Mouse (Mus musculus): ENCODE measurements at regions not wholly inside any gene's neighbourhood (a gene's known extent, or its start where the extent isn't known, plus 50 kb on each side); places are given as distances from the start of the nearest gene placed in this dataset.
A peak's percentile ranks its signal among the peaks of the same experiment; 100 is the strongest.

DNA sequence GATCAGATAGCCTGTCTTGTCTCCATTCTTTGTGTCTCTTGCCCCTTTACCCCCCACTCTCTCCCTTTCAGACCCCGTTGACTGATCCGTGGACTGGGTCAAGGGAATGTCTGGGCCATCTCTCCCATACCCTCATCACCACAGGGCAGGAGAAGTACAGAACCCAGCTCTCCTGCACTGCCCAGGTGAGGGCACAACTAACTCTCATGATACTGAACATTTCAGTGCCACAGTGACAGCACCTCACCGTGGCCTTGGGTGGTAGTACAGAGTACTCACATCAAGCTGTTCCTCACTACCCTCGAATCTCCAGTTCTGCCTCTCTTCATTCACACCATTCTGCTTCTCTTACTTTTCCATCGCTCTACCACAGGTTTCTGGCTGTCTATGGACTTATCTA lies 114.9 kb upstream of the Tdrd3 start:
- H3K4me1 ChIP-seq (replicated peaks; ENCODE audit: control insufficient read depth, insufficient read depth, low read length) = peaks cover 4% of the 10 kb centered on the region
- TF ChIP-seq POLR2A (IDR thresholded peaks at IDR 0.05; ENCODE audit: control insufficient read depth, extremely low read depth, insufficient read depth, low read length, poor library complexity) = no peak
- TF ChIP-seq CTCF (IDR thresholded peaks at IDR 0.05; ENCODE audit: borderline replicate concordance, control insufficient read depth, extremely low read depth, insufficient read depth, low read length, poor library complexity) = no peak
- H3K4me3 ChIP-seq (ENCODE audit: control insufficient read depth, insufficient read depth, low read length) = no peak overlapping the region
- no peaks in the 10 kb centered on the region for H3K27me3 ChIP-seq (ENCODE audit: control insufficient read depth, insufficient read depth, low read length)
- WGBS = 84% methylated on average over 5 of the region's 5 CpGs
- no peaks in the 10 kb centered on the region for H3K36me3 ChIP-seq (ENCODE audit: control insufficient read depth, insufficient read depth, low read length)
- no peak overlapping the region for H3K27ac ChIP-seq (ENCODE audit: control insufficient read depth, insufficient read depth, low read length)
- no peak for DNase-seq

DNA sequence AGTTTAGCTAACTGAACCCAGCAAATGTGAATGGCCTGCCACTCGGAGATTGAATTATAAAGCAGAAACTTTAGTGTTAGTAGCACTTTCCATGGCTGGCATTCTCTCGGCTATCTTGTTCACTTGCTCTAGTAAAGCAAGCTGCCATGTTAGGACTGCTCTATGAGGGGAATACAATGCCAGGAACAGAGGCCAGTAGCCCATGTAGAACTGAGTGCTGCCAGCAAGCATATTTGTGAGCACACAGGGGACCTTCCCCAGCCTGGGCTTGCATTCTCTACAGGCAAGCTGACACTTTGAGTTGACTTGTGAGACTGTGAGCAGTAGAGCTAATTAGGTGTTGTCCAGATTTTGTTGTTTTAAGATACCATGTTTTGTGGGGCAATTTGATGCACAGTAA lies 111.0 kb upstream of the Tdrd3 start:
- WGBS = 97% methylated on average over 2 of the region's 2 CpGs
- Histone ChIP-seq H3K4me3 (ENCODE audit: control insufficient read depth, insufficient read depth, low read length) (no peak overlapping the region), H3K36me3 (ENCODE audit: control insufficient read depth, insufficient read depth, low read length) (no peaks in the 10 kb centered on the region), H3K27ac (ENCODE audit: control insufficient read depth, insufficient read depth, low read length) (no peak overlapping the region), H3K27me3 (ENCODE audit: control insufficient read depth, insufficient read depth, low read length) (no peaks in the 10 kb centered on the region), H3K4me1 (replicated peaks; ENCODE audit: control insufficient read depth, insufficient read depth, low read length) (peaks cover 4% of the 10 kb centered on the region)
- TF ChIP-seq CTCF (IDR thresholded peaks at IDR 0.05; ENCODE audit: borderline replicate concordance, control insufficient read depth, extremely low read depth, insufficient read depth, low read length, poor library complexity) = no peak
- no peak for TF ChIP-seq POLR2A (IDR thresholded peaks at IDR 0.05; ENCODE audit: control insufficient read depth, extremely low read depth, insufficient read depth, low read length, poor library complexity)
- no peak for DNase-seq

DNA sequence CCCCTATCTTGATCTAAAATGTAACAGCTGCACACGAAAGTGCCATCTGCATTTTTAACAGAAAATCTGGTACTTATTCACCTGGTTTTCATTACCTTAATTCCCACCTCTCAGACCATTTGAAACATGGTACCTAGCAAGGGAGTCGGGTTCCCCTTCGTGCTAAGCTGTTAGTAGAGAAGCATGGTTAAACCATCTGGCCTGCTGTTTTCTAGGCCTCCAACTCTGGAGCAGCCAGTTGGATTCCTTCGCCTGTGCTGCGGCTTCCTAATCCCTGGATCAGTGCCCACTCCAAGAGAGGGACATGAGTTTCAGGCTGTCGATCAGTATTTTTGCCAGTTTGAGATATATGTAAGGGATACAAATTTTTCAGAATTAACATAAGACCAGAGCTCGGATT lies 110.4 kb upstream of the Tdrd3 start:
- no peak for TF ChIP-seq POLR2A (IDR thresholded peaks at IDR 0.05; ENCODE audit: control insufficient read depth, extremely low read depth, insufficient read depth, low read length, poor library complexity)
- no peak for TF ChIP-seq CTCF (IDR thresholded peaks at IDR 0.05; ENCODE audit: borderline replicate concordance, control insufficient read depth, extremely low read depth, insufficient read depth, low read length, poor library complexity)
- 90% methylated on average over 7 of the region's 7 CpGs for WGBS
- no peaks in the 10 kb centered on the region for H3K27me3 ChIP-seq (ENCODE audit: control insufficient read depth, insufficient read depth, low read length)

GRCm38 (mm10) chr14:87308016-87308415 lies 108.4 kb upstream of the Tdrd3 start:
- H3K36me3 ChIP-seq (ENCODE audit: control insufficient read depth, insufficient read depth, low read length) = no peaks in the 10 kb centered on the region
- H3K4me1 ChIP-seq (replicated peaks; ENCODE audit: control insufficient read depth, insufficient read depth, low read length) = no peaks in the 10 kb centered on the region
- TF ChIP-seq CTCF (IDR thresholded peaks at IDR 0.05; ENCODE audit: borderline replicate concordance, control insufficient read depth, extremely low read depth, insufficient read depth, low read length, poor library complexity) (no peak), POLR2A (IDR thresholded peaks at IDR 0.05; ENCODE audit: control insufficient read depth, extremely low read depth, insufficient read depth, low read length, poor library complexity) (no peak)
- no peaks in the 10 kb centered on the region for H3K27me3 ChIP-seq (ENCODE audit: control insufficient read depth, insufficient read depth, low read length)
- H3K27ac ChIP-seq (ENCODE audit: control insufficient read depth, insufficient read depth, low read length) = no peak overlapping the region
- WGBS = 87% methylated on average over 7 of the region's 7 CpGs
- no peak overlapping the region for H3K4me3 ChIP-seq (ENCODE audit: control insufficient read depth, insufficient read depth, low read length)
- no peak for DNase-seq

More for the DNA sequence above, 110.4 kb upstream of the Tdrd3 start:
- Histone ChIP-seq H3K36me3 (ENCODE audit: control insufficient read depth, insufficient read depth, low read length) (no peaks in the 10 kb centered on the region), H3K4me3 (ENCODE audit: control insufficient read depth, insufficient read depth, low read length) (no peak overlapping the region), H3K4me1 (replicated peaks; ENCODE audit: control insufficient read depth, insufficient read depth, low read length) (peaks cover 2% of the 10 kb centered on the region), H3K27ac (ENCODE audit: control insufficient read depth, insufficient read depth, low read length) (no peak overlapping the region)
- DNase-seq = no peak

GRCm38 (mm10) chr14:87312318-87312717 lies 104.1 kb upstream of the Tdrd3 start:
- Histone ChIP-seq H3K27me3 (ENCODE audit: control insufficient read depth, insufficient read depth, low read length) (no peaks in the 10 kb centered on the region), H3K4me3 (ENCODE audit: control insufficient read depth, insufficient read depth, low read length) (no peak overlapping the region), H3K4me1 (replicated peaks; ENCODE audit: control insufficient read depth, insufficient read depth, low read length) (no peaks in the 10 kb centered on the region), H3K27ac (ENCODE audit: control insufficient read depth, insufficient read depth, low read length) (no peak overlapping the region), H3K36me3 (ENCODE audit: control insufficient read depth, insufficient read depth, low read length) (no peaks in the 10 kb centered on the region)
- WGBS = 93% methylated on average over 5 of the region's 5 CpGs
- TF ChIP-seq CTCF (IDR thresholded peaks at IDR 0.05; ENCODE audit: borderline replicate concordance, control insufficient read depth, extremely low read depth, insufficient read depth, low read length, poor library complexity) (no peak), POLR2A (IDR thresholded peaks at IDR 0.05; ENCODE audit: control insufficient read depth, extremely low read depth, insufficient read depth, low read length, poor library complexity) (no peak)
- no peak for DNase-seq

DNA sequence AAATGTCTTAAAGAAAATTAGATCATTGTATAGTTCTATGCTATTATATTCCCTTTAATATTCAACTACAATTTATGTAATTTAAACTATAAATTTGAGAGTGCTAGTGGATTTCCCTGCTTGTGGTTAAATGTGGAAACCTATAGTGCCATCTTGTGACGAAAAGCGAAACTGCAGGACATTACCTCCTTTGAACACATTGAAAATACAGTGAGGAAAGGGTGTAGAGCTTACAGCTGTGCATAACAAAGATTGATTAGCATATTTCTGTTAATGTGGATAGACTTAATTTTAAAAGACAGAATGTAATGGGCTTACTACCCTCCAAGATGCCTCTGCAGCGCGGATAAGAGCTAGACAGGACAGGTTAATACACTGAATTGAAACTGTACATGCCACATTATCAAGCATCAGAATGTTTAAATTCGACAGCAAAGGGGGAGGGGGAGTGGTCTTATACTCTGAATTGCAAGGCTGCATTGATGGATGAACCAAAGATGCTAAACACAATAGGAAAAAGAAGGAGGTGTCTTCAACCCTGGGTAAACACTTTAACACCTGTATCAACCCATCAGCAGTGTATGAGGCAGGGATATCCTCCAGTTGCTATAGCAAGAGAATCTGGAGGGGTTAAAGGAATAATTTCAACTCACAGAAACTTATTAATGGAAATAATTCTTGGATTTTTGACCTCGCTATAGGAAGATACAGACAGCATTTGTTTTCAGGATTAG lies 101.3 kb upstream of the Tdrd3 start:
- TF ChIP-seq POLR2A (IDR thresholded peaks at IDR 0.05; ENCODE audit: control insufficient read depth, extremely low read depth, insufficient read depth, low read length, poor library complexity) (no peak), CTCF (IDR thresholded peaks at IDR 0.05; ENCODE audit: borderline replicate concordance, control insufficient read depth, extremely low read depth, insufficient read depth, low read length, poor library complexity) (no peak)
- H3K27ac ChIP-seq (ENCODE audit: control insufficient read depth, insufficient read depth, low read length) = no peak overlapping the region
- no peak overlapping the region for H3K4me3 ChIP-seq (ENCODE audit: control insufficient read depth, insufficient read depth, low read length)
- H3K36me3 ChIP-seq (ENCODE audit: control insufficient read depth, insufficient read depth, low read length) = no peaks in the 10 kb centered on the region
- DNase-seq = peak; percentile 40
- no peaks in the 10 kb centered on the region for H3K4me1 ChIP-seq (replicated peaks; ENCODE audit: control insufficient read depth, insufficient read depth, low read length)
- no peaks in the 10 kb centered on the region for H3K27me3 ChIP-seq (ENCODE audit: control insufficient read depth, insufficient read depth, low read length)
- 37% methylated on average over 6 of the region's 6 CpGs for WGBS

DNA sequence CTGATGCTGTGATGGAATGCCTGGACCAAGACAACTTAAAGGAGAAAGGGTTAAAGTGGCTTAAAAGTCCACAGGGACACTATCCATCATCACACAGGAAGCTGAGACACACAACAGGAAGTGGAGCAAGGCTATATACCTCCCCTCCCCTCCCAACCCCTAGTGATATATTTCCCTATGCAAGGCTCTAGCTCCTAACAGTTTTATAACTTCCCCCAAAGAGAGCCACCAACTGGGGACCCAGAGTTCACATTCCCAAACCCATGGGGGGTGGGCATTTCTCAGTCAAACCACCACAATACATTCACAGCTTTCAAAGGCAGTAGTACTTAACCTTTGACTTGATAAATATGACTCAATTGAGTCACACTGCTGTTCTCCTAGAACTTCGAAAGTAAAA lies 88.6 kb upstream of the Tdrd3 start:
- DNase-seq = no peak

More for the DNA sequence above, 88.6 kb upstream of the Tdrd3 start:
- Histone ChIP-seq H3K36me3 (ENCODE audit: control insufficient read depth, insufficient read depth, low read length) (no peaks in the 10 kb centered on the region), H3K27me3 (ENCODE audit: control insufficient read depth, insufficient read depth, low read length) (no peaks in the 10 kb centered on the region), H3K27ac (ENCODE audit: control insufficient read depth, insufficient read depth, low read length) (no peak overlapping the region), H3K4me3 (ENCODE audit: control insufficient read depth, insufficient read depth, low read length) (no peak overlapping the region), H3K4me1 (replicated peaks; ENCODE audit: control insufficient read depth, insufficient read depth, low read length) (no peaks in the 10 kb centered on the region)
- WGBS = 90% methylated on average over 1 of the region's 1 CpGs
- no peak for TF ChIP-seq CTCF (IDR thresholded peaks at IDR 0.05; ENCODE audit: borderline replicate concordance, control insufficient read depth, extremely low read depth, insufficient read depth, low read length, poor library complexity)
- TF ChIP-seq POLR2A (IDR thresholded peaks at IDR 0.05; ENCODE audit: control insufficient read depth, extremely low read depth, insufficient read depth, low read length, poor library complexity) = no peak
